23 mouse cellular contexts compared by ENCODE assay signal in the genomic region with DNA sequence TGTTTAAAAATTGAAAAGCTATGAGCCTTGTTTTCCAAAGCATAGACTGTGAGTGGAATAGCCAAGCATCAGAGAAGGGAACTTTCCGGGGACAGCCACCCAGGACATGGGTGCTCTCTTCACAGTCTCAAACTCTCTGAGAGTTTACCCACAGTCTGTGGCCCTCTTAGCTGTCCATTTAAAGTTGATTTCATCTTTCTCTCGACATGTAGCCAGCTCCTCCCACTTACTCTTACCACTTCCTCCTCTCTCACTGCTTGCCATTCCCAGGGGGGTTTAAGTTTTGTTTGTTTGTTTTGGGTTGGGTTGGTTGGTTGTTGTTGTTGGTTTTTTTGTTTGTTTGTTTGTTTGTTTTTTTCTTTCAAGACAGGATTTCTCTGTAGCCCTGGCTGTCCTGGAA.
A peak's percentile ranks its signal among the peaks of the same experiment; 100 is the strongest.
DNase-seq lines count a peak whose midpoint lies in the region; ATAC-seq lines count a peak whose summit lies in the region.
"Had no signal": no experiment of that assay in that cellular context is flagged by ENCODE, and none has a peak within 500 bp of the region (broad histone marks: within the 10 kb centered on the region; RNA-seq: fewer than 3 reads in every experiment).

No protein-coding gene starts in this region.

- H3K9ac ChIP-seq in liver, embryonic 16.5 days (ENCODE audit: low read depth, low read length): no peak overlapping the region
- H3K9ac ChIP-seq: embryonic facial prominence, embryonic 15.5 days; hindbrain, embryonic 14.5 days had no signal

- DNase-seq in liver: no peak
- peak; percentile 4 to 12 for DNase-seq in B cell, adult 2 months
- DNase-seq in kidney, postnatal 36 days: no peak
- DNase-seq in frontal cortex, postnatal 36 days (ENCODE audit: low spot score in 2 of 2): no peak
- DNase-seq: adrenal gland, postnatal 14 days; cerebellum, adult 2 months; cerebellum, postnatal 10 days; embryo, embryonic 11 days; gastrocnemius, postnatal 36 days; heart, postnatal 14 days had no signal

- H3K4me3 ChIP-seq in liver, embryonic 16.5 days (ENCODE audit: low read depth, low read length): no peak overlapping the region
- H3K4me3 ChIP-seq: embryonic facial prominence, embryonic 15.5 days; erythroblast, embryonic 14.5 days; forebrain, embryonic 10.5 days; heart, embryonic 10.5 days; hindbrain, embryonic 10.5 days had no signal

- H3K27ac ChIP-seq in liver, embryonic 16.5 days (ENCODE audit: low read length): 0 out of 2 replicates have a peak overlapping the region, but pooled peaks have one; percentile 24
- H3K27ac ChIP-seq: embryonic facial prominence, embryonic 15.5 days; forebrain, embryonic 10.5 days; heart, embryonic 10.5 days; hindbrain, embryonic 10.5 days; hindbrain, embryonic 14.5 days had no signal

- H3K36me3 ChIP-seq in liver, embryonic 16.5 days (ENCODE audit: control insufficient read depth, insufficient read depth): no peaks in the 10 kb centered on the region
- H3K36me3 ChIP-seq: embryonic facial prominence, embryonic 15.5 days; forebrain, embryonic 10.5 days; heart, embryonic 10.5 days; hindbrain, embryonic 10.5 days had no signal

- 36% methylated on average over 2 of the region's 2 CpGs for WGBS in liver, embryonic 16.5 days (ENCODE audit: insufficient replicate concordance)

- H3K4me1 ChIP-seq in liver, embryonic 16.5 days (ENCODE audit: control insufficient read depth, low read depth, low read length): no peaks in the 10 kb centered on the region
- H3K4me1 ChIP-seq: embryonic facial prominence, embryonic 15.5 days; forebrain, embryonic 10.5 days; heart, embryonic 10.5 days; hindbrain, embryonic 10.5 days had no signal

- no peak overlapping the region for H3K4me2 ChIP-seq in liver, embryonic 16.5 days (ENCODE audit: low read depth, low read length)
- H3K4me2 ChIP-seq: embryonic facial prominence, embryonic 15.5 days; hindbrain, embryonic 14.5 days had no signal

- no peaks in the 10 kb centered on the region for H3K9me3 ChIP-seq in liver, embryonic 16.5 days (replicated peaks; ENCODE audit: control insufficient read depth, low read length)
- H3K9me3 ChIP-seq: embryonic facial prominence, embryonic 15.5 days; forebrain, embryonic 10.5 days; heart, embryonic 10.5 days; hindbrain, embryonic 10.5 days had no signal

- no peaks in the 10 kb centered on the region for H3K27me3 ChIP-seq in liver, embryonic 16.5 days (ENCODE audit: control insufficient read depth, insufficient read depth, low read depth, low read length)
- H3K27me3 ChIP-seq: embryonic facial prominence, embryonic 15.5 days had no signal

- ATAC-seq in liver, embryonic 16.5 days (ENCODE audit: low read depth): no peak
- peak; percentile 43 for ATAC-seq in common myeloid progenitor, adult 5-6 weeks (replicated peaks; ENCODE audit: low read depth, poor library complexity, severe bottlenecking)
- peak; percentile 58 for ATAC-seq in megakaryocyte, adult 5-6 weeks (ENCODE audit: poor library complexity, severe bottlenecking)
- ATAC-seq in monocyte, adult 5-6 weeks (replicated peaks; ENCODE audit: insufficient number of reproducible peaks, low FRiP score, low TSS enrichment, poor library complexity, severe bottlenecking): no peak
- ATAC-seq: activated CD4-positive, CD25-positive, alpha-beta regulatory T cell, adult 4 months; forebrain, embryonic 14.5 days; Patski had no signal

Comparison
In these comparisons a context has a peak if more than half of its experiments do, and no peak if none do; other contexts are left out.
1. ATAC-seq: peak in common myeloid progenitor, adult 5-6 weeks (single experiment) and megakaryocyte, adult 5-6 weeks (single experiment); none in liver, embryonic 16.5 days (single experiment) and monocyte, adult 5-6 weeks (single experiment).
2. DNase-seq: peak in B cell, adult 2 months (2 of 2); none in liver (single experiment), kidney, postnatal 36 days (0 of 2) and frontal cortex, postnatal 36 days (0 of 2).